26 mouse cellular contexts compared by ENCODE assay signal in genomic region chr2:34079282-34079681, GRCm38 (mm10).
DNase-seq lines count a peak whose midpoint lies in the region; ATAC-seq and TF ChIP-seq lines count a peak whose summit lies in the region.
"Had no signal": no experiment of that assay in that cellular context is flagged by ENCODE, and none has a peak within 500 bp of the region (broad histone marks: within the 10 kb centered on the region; RNA-seq: fewer than 3 reads in every experiment).

No protein-coding gene starts in this region.

- no peak overlapping the region for H3K4me2 ChIP-seq in hindbrain, embryonic 11.5 days (replicated peaks; ENCODE audit: low read depth, low read length)
- no peak overlapping the region for H3K4me2 ChIP-seq in hindbrain, embryonic 16.5 days (ENCODE audit: low read length)
- H3K4me2 ChIP-seq in midbrain, postnatal 0 days (ENCODE audit: low read depth, low read length, poor library complexity, severe bottlenecking) = no peak overlapping the region
- no peak overlapping the region for H3K4me2 ChIP-seq in hindbrain, embryonic 13.5 days
- H3K4me2 ChIP-seq: heart, embryonic 15.5 days; limb, embryonic 13.5 days; liver, embryonic 11.5 days; lung, embryonic 15.5 days had no signal

- peaks cover 9% of the 10 kb centered on the region for H3K4me1 ChIP-seq in hindbrain, embryonic 11.5 days (replicated peaks; ENCODE audit: control insufficient read depth, insufficient read depth, low read length)
- peaks cover 3% of the 10 kb centered on the region; the same call in 1 of the 2 replicates for H3K4me1 ChIP-seq in hindbrain, embryonic 16.5 days (ENCODE audit: control insufficient read depth, insufficient read depth, low read depth, low read length)
- H3K4me1 ChIP-seq in midbrain, embryonic 10.5 days = peaks cover 39% of the 10 kb centered on the region
- H3K4me1 ChIP-seq in midbrain, postnatal 0 days (ENCODE audit: insufficient read depth, low read length) = peaks cover 6% of the 10 kb centered on the region; the same call in 1 of the 2 replicates
- peaks cover 18% of the 10 kb centered on the region for H3K4me1 ChIP-seq in embryonic facial prominence, embryonic 10.5 days
- H3K4me1 ChIP-seq in hindbrain, embryonic 13.5 days (replicated peaks) = peaks cover 35% of the 10 kb centered on the region
- H3K4me1 ChIP-seq in thymus, adult 2 months (replicated peaks; ENCODE audit: control insufficient read depth, insufficient read depth, low read length) = peaks cover 3% of the 10 kb centered on the region
- H3K4me1 ChIP-seq: heart, embryonic 10.5 days; heart, embryonic 15.5 days; lung, embryonic 15.5 days had no signal

- TF ChIP-seq POLR2A in thymus, adult 2 months (IDR thresholded peaks at IDR 0.05; ENCODE audit: control insufficient read depth, extremely low read depth, insufficient read depth, low read length, poor library complexity) = no peak

- no peaks in the 10 kb centered on the region for H3K27me3 ChIP-seq in hindbrain, embryonic 11.5 days (ENCODE audit: control insufficient read depth, insufficient read depth, low read length)
- H3K27me3 ChIP-seq in hindbrain, embryonic 16.5 days (replicated peaks; ENCODE audit: control insufficient read depth, insufficient read depth, low read length) = no peaks in the 10 kb centered on the region
- H3K27me3 ChIP-seq in midbrain, embryonic 10.5 days (ENCODE audit: low read depth, poor library complexity, severe bottlenecking) = 0 out of 2 replicates have a peak, but pooled peaks cover 3% of the 10 kb centered on the region
- no peaks in the 10 kb centered on the region for H3K27me3 ChIP-seq in midbrain, postnatal 0 days (ENCODE audit: insufficient read depth, low read length)
- H3K27me3 ChIP-seq in embryonic facial prominence, embryonic 10.5 days (replicated peaks; ENCODE audit: low read depth, poor library complexity, severe bottlenecking) = no peaks in the 10 kb centered on the region
- no peaks in the 10 kb centered on the region for H3K27me3 ChIP-seq in hindbrain, embryonic 13.5 days
- H3K27me3 ChIP-seq in thymus, adult 2 months (ENCODE audit: control insufficient read depth, insufficient read depth, low read length) = no peaks in the 10 kb centered on the region
- H3K27me3 ChIP-seq: lung, embryonic 15.5 days had no signal

- WGBS in hindbrain, embryonic 11.5 days = 58% methylated on average over 12 of the region's 12 CpGs
- 45% methylated on average over 12 of the region's 12 CpGs for WGBS in hindbrain, embryonic 16.5 days
- WGBS in midbrain, embryonic 10.5 days = 71% methylated on average over 12 of the region's 12 CpGs
- 71% methylated on average over 12 of the region's 12 CpGs for WGBS in midbrain, postnatal 0 days
- 78% methylated on average over 12 of the region's 12 CpGs for WGBS in embryonic facial prominence, embryonic 10.5 days
- WGBS in hindbrain, embryonic 13.5 days = 57% methylated on average over 12 of the region's 12 CpGs
- WGBS in thymus, adult 2 months = 89% methylated on average over 12 of the region's 12 CpGs

- peak overlapping the region; percentile 74 for H3K27ac ChIP-seq in hindbrain, embryonic 11.5 days (ENCODE audit: low read depth, low read length)
- H3K27ac ChIP-seq in hindbrain, embryonic 16.5 days (ENCODE audit: low read depth, low read length) = no peak overlapping the region
- peak overlapping the region; percentile 82 for H3K27ac ChIP-seq in midbrain, embryonic 10.5 days (replicated peaks)
- no peak overlapping the region for H3K27ac ChIP-seq in midbrain, postnatal 0 days (ENCODE audit: low read depth, low read length)
- H3K27ac ChIP-seq in embryonic facial prominence, embryonic 10.5 days (replicated peaks) = peak overlapping the region; percentile 5; the same call in 1 of the 2 replicates
- peak overlapping the region; percentile 83 for H3K27ac ChIP-seq in hindbrain, embryonic 13.5 days
- no peak overlapping the region for H3K27ac ChIP-seq in thymus, adult 2 months (ENCODE audit: control insufficient read depth, insufficient read depth, low read length)
- H3K27ac ChIP-seq: heart, embryonic 10.5 days; heart, embryonic 15.5 days; limb, embryonic 13.5 days; lung, embryonic 15.5 days; stomach, postnatal 0 days had no signal

- H3K9ac ChIP-seq in hindbrain, embryonic 11.5 days (ENCODE audit: low read depth, low read length) = no peak overlapping the region
- H3K9ac ChIP-seq in hindbrain, embryonic 16.5 days (ENCODE audit: low read depth, low read length) = no peak overlapping the region
- H3K9ac ChIP-seq in midbrain, postnatal 0 days (replicated peaks; ENCODE audit: low read length, poor library complexity, severe bottlenecking) = no peak overlapping the region
- no peak overlapping the region for H3K9ac ChIP-seq in hindbrain, embryonic 13.5 days
- H3K9ac ChIP-seq: heart, embryonic 15.5 days; limb, embryonic 13.5 days; lung, embryonic 15.5 days had no signal

- H3K9me3 ChIP-seq in hindbrain, embryonic 11.5 days (ENCODE audit: control insufficient read depth, low read length) = no peaks in the 10 kb centered on the region
- H3K9me3 ChIP-seq in hindbrain, embryonic 16.5 days (ENCODE audit: control insufficient read depth, low read length) = no peaks in the 10 kb centered on the region
- H3K9me3 ChIP-seq in midbrain, embryonic 10.5 days (replicated peaks) = peaks cover 5% of the 10 kb centered on the region; the same call in 1 of the 2 replicates
- H3K9me3 ChIP-seq in midbrain, postnatal 0 days (ENCODE audit: low read length) = no peaks in the 10 kb centered on the region
- no peaks in the 10 kb centered on the region for H3K9me3 ChIP-seq in embryonic facial prominence, embryonic 10.5 days
- H3K9me3 ChIP-seq in hindbrain, embryonic 13.5 days = peaks cover 5% of the 10 kb centered on the region; the same call in 1 of the 2 replicates
- H3K9me3 ChIP-seq: heart, embryonic 10.5 days; heart, embryonic 15.5 days; limb, embryonic 13.5 days; lung, embryonic 15.5 days had no signal

- no peaks in the 10 kb centered on the region for H3K36me3 ChIP-seq in hindbrain, embryonic 11.5 days (ENCODE audit: control insufficient read depth, insufficient read depth, low read length)
- H3K36me3 ChIP-seq in hindbrain, embryonic 16.5 days (ENCODE audit: control insufficient read depth, insufficient read depth, low read length) = no peaks in the 10 kb centered on the region
- no peaks in the 10 kb centered on the region for H3K36me3 ChIP-seq in midbrain, embryonic 10.5 days
- H3K36me3 ChIP-seq in midbrain, postnatal 0 days (ENCODE audit: insufficient read depth, low read length) = no peaks in the 10 kb centered on the region
- no peaks in the 10 kb centered on the region for H3K36me3 ChIP-seq in embryonic facial prominence, embryonic 10.5 days (replicated peaks)
- H3K36me3 ChIP-seq in hindbrain, embryonic 13.5 days = 0 out of 2 replicates have a peak, but pooled peaks cover 5% of the 10 kb centered on the region
- H3K36me3 ChIP-seq in thymus, adult 2 months (ENCODE audit: control insufficient read depth, insufficient read depth, low read length) = no peaks in the 10 kb centered on the region
- H3K36me3 ChIP-seq: heart, embryonic 10.5 days; heart, embryonic 15.5 days; limb, embryonic 13.5 days; lung, embryonic 15.5 days had no signal

- no peak for ATAC-seq in hindbrain, embryonic 11.5 days (ENCODE audit: low FRiP score)
- ATAC-seq in hindbrain, embryonic 16.5 days = no peak
- ATAC-seq in midbrain, postnatal 0 days (ENCODE audit: low FRiP score) = no peak
- ATAC-seq in hindbrain, embryonic 13.5 days (ENCODE audit: low FRiP score) = no peak; the same call in 1 of the 2 replicates
- ATAC-seq: CD4-positive, CD25-positive, alpha-beta regulatory T cell, adult 4 months; intestine, embryonic 16.5 days had no signal

- no peak for TF ChIP-seq CTCF in midbrain, postnatal 0 days (IDR thresholded peaks at IDR 0.05)
- no peak for TF ChIP-seq CTCF in thymus, adult 2 months (IDR thresholded peaks at IDR 0.05; ENCODE audit: borderline replicate concordance, control insufficient read depth, extremely low read depth, insufficient read depth, low read length, poor library complexity)

- DNase-seq in hindbrain, embryonic 11.5 days (ENCODE audit: low spot score) = no peak
- peak; percentile 15 for DNase-seq in midbrain, embryonic 10.5 days (ENCODE audit: low spot score)
- DNase-seq in midbrain, postnatal 0 days (ENCODE audit: low spot score) = no peak
- DNase-seq in embryonic facial prominence, embryonic 10.5 days (ENCODE audit: low spot score) = no peak
- no peak for DNase-seq in testis, postnatal 10 days (ENCODE audit: low spot score)
- no peak for DNase-seq in thymus, adult 2 months
- DNase-seq: adrenal gland, adult 2 months; adrenal gland, postnatal 36 days; cerebellum, adult 18-20 months; cerebellum, postnatal 10 days; gastrocnemius, postnatal 25 days; heart, adult 11 months; kidney, postnatal 14 days; right cerebral cortex, postnatal 4 days; thymus, postnatal 4 days had no signal

- H3K4me3 ChIP-seq in hindbrain, embryonic 11.5 days (ENCODE audit: low read depth, low read length) = no peak overlapping the region
- H3K4me3 ChIP-seq in hindbrain, embryonic 16.5 days (ENCODE audit: low read length) = no peak overlapping the region
- no peak overlapping the region for H3K4me3 ChIP-seq in midbrain, embryonic 10.5 days
- no peak overlapping the region for H3K4me3 ChIP-seq in midbrain, postnatal 0 days (ENCODE audit: low read depth, low read length)
- no peak overlapping the region for H3K4me3 ChIP-seq in embryonic facial prominence, embryonic 10.5 days
- H3K4me3 ChIP-seq in hindbrain, embryonic 13.5 days = no peak overlapping the region
- H3K4me3 ChIP-seq in thymus, adult 2 months (ENCODE audit: control insufficient read depth, insufficient read depth, low read length) = no peak overlapping the region
- H3K4me3 ChIP-seq: erythroblast, embryonic 14.5 days; heart, embryonic 10.5 days; heart, embryonic 15.5 days; limb, embryonic 13.5 days; lung, embryonic 15.5 days had no signal

Comparison
In these comparisons a context has a peak if more than half of its experiments do, and no peak if none do; other contexts are left out.
1. H3K27ac ChIP-seq: peak in hindbrain, embryonic 11.5 days (single experiment), midbrain, embryonic 10.5 days (single experiment), embryonic facial prominence, embryonic 10.5 days (single experiment) and hindbrain, embryonic 13.5 days (single experiment); none in hindbrain, embryonic 16.5 days (single experiment), midbrain, postnatal 0 days (single experiment) and thymus, adult 2 months (single experiment).